Mouse (Mus musculus) cerebellum, adult 11-12 months (tissue): Measurements from ENCODE around the gene Aco1.
A peak's percentile ranks its signal among the peaks of the same experiment; 100 is the strongest.
"Not testable (repeated sequence)": the region's sequence is repeated elsewhere in the genome, so short reads cannot be mapped to it uniquely, and the experiment has no call there.

Experiments used
- DNase-seq: peaks from one replicate; pipeline ENCODE4 v3.0.0; 2022

Aco1 gene

DNA sequence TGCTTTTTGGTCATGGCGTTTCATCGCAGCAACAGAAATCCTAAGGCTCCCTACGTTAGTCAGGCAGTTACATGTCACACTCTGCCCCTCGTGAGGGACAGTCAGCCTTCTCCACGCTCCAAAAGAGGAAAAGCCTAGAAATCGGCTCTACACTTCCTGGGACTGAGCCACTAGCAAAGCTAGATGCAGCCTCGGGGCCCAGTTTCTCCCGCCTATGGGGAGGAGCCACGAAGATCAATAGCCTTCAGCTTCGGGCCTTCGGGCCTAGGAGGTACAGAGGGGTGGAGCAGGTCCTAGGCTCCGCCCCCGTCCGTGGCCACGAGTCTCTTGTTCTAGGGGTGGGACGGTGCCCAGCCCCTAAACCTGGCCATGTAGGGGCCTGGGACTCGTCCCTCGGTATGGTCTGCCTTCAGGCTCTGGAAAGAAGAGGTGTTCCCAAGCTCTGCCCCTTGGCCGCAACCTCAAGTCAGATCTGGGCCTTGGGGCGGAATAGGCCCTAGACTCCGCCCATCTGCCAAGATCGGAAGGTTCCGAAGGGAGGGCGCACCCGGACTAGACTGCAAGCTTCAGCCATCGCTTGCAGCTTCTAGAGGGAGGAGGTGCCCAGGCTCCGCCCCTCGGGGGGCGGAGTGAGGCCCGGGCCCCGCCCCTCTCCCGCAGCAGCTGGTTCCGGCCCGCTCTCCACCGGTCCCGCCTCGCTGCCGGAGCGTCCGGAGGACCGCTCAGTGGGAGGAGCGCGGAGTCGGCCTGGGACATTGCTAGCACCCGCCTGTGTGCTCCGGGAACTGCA is at the start of gene Aco1:
Gene Aco1, plus strand, starts transcription at position 339 of the 790 bp plus-strand sequence.
- peak; percentile 98 for DNase-seq

DNA sequence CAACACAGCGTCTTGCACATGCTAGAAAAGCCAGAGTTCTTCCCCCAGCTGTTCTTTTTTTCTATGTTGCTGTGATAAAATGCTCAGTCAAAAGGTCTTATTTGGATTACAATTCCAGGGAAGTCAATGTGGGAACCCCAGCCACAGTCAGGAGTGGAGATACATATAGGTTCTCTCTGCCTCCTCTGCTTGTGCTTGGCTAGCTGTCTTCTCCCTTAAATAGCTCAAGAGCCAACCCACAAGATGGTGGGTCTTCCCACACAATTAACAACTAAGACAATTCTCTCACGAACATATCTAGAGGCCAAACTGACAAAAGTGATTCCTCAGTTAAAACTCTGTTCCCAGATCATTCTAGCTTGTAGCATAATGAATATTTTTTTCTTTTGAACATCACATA is 47.9 kb upstream of the Aco1 start:
- DNase-seq = no peak

DNA sequence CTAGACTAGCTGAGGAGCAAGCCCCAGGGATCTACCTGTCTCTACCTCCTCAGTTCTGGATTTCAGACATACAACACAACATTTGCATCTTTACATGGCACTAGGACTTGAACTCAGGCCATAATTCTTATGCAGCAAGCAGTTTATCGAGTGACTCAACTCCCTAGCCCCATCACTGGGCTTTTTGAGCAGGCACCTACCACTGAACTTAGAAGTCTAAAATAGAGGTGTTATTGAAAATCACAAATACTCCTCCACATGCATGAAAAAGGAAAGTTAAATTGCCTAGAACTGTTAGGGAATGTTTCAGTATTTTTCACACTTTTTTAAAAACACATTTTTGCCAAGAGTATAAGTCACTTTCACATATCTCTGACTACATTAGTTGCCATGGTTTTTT is 39.9 kb upstream of the Aco1 start:
- DNase-seq = no peak

DNA sequence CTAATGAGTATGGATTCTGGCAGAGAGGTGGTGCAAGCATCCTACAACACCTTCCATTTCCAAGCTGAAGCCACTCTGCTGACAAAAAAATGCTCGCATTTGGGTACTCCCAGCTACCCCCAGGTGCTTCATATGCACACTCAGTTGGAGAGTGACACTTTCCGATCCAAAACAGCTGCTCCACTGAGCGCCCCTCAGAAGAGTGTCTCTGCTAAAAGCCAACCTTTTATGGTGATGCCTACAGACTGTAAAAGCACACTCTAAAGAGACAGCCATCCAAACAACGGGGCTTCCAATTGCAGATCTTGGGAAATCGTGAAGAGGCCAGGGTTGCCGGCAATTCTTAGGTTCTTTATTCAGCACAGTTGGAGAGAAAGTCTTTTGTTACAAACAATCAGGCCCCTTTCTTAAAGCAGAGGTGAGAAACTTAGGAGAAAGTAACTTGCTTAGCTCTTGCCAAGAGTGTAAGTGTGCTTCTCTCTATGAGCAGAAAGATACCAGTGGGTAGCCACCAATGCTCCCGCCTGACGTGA is 36.8 kb upstream of the Aco1 start:
- no peak for DNase-seq

DNA sequence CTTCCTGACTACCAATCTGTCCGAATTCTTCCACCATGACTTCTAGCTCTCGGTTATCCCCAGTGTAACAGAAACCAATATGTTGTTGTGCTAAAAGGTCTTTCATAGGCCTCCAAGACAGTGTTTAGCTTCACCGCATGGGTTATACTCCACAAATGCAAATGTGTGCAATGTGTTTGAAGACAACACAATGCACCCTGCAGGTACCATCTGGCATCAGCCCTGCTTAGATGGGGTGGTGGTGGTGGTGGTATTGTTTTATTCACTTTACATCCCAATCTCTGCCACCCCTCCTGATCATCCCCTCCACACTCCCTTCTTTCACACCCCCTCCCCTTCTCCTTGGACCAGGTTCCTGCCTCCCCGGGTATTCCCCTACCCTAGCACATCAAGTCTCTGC is 34.9 kb upstream of the Aco1 start:
- DNase-seq = no peak

DNA sequence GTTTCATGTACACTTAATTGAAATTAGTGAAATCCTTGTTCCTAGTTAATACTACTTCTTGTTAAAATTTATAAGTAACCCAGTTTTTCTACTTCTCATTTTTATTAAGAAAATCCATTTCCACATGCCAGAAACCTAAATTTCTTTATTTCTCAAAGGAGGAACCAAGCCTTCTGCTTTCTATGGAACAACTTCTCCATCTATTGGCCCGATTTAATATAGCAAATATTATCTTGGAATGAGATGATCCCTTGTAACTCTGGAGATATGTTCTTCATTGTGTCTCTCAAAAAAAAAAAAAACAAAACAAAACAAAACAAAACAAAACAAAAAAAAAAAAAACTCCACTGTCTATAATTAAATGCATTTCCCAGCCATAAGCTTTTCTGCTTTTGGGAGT is 29.7 kb upstream of the Aco1 start:
- DNase-seq = no peak

DNA sequence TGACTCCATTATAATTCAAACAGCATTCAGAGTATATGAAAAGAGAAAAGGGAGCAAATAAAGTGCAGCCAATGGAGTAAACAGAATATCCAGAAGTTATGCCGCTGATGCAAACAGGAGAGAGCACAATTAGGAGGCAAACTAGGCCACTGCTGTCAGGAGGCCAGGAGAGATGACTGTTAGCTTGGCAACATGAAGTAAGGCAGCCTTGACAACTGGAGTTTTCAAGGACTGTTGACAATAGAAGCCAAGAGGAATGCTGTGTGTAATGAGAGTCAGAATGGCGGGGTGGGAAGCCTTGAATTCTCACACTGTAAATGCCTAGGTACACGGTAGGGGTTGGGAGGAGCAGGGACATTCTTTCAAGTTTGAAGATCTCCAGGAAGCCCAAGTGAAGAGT is 21.7 kb upstream of the Aco1 start:
- no peak for DNase-seq

DNA sequence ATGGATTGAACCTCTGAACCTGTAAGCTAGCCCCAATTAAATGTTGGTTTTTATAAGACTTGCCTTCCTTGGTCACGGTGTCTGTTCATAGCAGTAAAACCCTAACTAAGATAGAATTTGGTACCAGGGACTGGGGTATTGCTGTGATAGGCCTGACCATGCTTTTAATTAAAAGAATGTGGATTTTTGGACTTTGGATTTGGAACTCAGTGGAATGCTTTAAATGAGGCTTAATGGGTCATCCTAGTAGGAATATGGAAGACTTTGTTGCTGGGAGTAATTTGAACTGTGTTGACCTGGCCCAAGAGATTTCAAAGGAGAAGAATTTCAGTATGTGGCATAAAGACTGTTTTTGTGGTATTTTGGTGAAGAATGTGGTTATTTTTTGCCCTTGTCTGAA is 20.6 kb upstream of the Aco1 start:
- not testable (repeated sequence) for DNase-seq

DNA sequence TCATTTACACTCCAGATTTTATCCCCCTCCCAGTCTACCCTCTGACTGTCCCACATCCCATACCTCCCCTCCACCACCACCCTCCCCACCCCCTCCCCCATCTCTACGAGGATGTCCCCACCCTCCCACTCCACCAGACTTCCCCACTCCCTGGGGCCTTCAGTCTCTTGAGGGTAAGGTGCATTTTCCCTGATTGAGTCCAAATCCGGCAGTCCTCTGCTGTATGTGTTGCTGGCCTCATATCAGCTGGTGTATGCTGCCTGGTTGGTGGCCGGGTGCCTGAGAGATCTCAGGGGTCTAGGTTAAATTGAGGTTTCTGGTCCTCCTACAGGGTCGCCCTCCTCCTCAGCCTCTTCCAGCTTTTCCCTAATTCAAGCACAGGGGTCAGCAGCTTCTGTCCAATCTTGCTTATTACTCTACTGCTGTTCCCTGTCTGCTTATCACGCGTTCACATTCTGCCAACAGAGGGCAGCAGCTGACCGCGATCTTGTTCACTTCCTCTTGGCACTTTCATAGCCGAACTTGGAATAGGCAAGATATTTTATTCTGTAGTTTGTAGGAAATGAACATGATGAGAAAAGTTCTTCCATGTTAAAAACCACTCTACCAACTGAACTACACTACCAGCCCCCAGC is 8.3 kb upstream of the Aco1 start:
- DNase-seq = peak; percentile 46

DNA sequence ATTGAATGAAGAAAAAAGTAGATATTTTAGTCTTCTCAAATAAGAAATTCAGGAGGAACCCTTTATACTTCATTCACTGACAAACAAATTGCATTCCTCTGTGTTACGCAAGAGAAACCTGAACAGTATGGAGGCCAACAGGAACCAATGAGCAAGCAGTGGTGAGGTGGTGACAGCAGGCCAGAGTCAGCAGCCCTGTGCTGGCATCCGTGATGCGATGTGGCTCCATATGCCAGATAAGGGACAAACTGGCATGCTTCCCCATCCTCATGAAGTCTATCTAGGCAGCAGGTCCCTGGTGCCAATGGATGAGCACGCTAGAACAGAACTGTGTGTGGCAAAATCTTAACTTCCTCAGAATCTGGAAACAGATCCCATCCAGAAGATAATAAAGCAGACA is 6.4 kb upstream of the Aco1 start:
- no peak for DNase-seq

DNA sequence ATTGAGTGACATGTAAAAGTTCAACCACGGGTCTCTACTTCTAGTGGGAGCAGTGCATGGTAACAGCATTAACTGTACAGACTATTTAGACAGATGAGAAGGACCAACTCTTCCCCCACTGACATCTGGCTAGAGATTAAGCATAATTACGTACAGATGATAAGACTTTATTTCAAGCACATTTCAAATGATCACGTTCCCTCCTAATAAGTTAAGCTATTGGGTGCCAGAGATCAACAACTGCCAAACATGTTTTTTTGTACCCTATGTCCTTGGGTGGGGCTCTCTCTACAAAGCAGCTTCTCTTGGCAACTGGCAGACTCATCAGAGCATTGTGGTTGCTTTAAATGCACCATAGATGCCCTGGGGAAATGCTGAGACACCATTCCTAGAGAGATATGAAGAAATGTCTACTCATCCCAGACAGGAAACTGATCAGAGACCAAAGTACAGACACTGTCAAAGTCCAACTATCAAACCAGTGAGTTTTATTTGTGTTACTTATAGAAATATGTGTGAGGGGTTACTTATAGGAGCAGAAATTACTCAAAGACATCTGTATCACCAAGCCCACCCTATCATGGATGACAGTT is 3.1 kb upstream of the Aco1 start:
- DNase-seq = no peak

DNA sequence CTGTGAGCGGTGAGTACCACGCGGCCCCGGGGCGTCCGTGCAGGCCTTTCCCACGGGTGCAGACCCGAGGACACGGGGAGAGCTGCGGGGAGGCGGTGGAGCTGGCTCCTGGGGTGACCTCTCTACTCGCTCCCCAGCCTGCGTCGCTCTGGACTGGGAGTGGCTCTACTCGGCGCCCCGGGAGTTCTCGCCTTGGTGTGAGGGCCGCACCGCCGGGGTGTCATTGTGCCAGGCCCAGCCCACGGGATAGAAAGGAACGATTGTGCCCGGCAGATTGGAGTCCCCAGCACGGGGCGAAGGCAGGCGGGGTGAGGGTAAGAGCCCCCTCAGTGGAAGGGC is 621 bp downstream of the Aco1 start:
- no peak for DNase-seq

DNA sequence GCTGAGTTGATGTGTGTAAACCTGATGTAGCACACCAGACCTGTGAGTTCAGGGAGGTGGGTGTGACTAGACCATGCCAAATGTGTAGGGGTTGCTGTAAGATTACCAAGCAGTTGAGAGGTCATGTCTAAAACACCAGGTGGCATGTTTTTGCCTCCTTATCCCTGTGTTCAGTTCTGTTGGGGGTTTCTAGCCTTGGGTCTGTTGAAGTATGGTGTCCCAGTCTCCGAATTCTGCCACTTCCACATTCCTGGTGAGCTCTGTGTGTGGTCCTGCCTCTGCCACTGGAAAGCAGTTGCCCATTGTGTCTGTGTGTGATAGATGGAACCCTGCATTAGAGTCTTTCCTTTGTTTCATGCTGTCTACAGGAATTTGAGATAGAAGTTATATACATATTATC is 1.7 kb downstream of the Aco1 start:
- peak; percentile 21 for DNase-seq

DNA sequence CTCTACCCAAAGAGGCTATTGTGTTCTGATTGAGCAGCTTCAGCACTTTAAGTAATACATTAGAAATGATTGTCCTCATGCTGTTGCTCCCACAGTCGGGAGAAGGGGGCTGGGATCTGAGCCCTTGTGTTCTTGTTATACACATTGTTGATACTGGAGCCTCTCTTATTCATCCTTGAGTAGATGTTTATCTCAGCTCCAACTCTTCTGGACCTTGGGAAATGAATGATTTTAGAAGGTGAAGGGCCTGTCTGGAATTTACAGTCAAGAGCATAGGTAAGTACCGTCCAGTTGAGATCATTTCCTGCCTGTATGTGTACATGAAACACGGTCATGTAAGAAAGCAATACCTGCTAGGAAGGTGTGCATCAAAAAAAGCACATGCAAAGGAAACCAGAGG is 2.1 kb downstream of the Aco1 start:
- no peak for DNase-seq

DNA sequence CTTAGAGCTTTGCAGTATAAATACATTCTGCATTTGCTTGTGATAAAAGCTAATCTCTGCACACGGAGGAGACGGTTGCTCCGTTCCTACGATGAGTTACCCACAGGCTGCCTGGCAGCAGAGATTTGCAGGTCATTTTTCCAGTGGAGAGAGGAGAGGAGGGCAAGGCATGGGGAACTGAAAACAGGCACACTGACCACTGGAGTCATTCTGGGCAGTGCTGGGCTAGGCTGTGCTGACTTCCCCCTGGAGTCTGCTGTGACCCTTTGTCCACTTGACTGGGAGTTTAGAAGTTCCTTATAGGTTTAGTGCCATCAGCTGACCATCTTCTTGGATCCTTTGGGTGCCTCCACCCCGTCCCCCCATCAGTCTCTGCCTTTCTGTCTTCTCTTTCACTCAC is 5.4 kb downstream of the Aco1 start:
- DNase-seq = no peak

DNA sequence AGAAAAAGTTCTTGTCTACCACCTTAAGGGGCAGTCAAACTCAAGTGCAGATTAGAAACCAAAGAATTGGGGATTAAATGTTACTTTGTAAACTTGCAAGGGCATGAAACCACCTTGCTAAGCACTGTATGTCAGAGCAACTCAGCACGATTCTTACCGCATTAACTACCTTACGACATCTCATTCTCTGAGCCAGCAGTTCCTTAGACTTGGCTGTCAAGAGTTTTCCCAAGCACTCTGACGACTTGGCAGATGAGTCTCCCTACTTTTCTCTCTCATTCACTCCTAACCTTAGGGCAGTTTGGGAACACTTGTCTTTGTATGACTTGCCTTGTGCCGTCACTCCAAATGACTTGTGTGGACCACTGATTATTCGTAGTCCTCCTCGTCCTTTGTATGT is 7.2 kb downstream of the Aco1 start:
- DNase-seq = no peak

DNA sequence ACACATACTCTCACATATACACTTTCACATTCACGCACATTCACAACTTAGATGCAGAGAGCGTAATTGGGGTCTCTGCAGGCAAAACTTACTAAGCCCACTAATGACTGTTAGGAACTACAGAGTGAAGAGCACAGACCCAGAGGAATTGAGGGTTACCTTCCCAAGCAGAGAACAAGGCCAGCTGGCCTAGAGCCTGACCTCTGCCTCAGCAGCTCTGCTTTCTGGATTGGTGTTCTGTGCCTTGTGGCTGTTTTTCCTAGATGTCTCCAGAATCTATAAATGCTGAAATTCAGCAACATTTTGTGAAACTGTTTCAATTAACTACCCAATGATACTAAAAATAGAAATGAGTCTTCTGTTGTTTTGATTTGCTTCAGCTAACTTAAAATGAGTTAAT is 9.9 kb downstream of the Aco1 start:
- DNase-seq = no peak

DNA sequence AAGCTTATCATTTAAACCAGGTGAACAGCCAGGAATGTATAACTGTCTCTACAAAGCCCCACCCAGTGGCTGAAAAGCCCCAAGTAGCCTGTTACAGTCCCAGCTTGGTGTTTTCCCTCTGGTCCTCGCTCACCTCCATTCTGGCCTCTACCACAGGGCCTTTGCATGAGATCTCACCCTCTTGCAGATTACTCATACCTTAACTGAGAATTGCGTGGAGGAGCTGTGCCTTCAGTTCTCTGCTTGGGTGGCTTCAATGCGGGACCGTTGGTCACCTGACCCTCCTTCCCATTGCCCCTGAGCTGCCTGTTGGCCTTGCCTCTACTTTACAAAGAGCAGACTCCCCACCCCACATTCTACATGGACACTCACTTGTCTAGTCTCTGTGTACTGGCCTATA is 10.6 kb downstream of the Aco1 start:
- no peak for DNase-seq

DNA sequence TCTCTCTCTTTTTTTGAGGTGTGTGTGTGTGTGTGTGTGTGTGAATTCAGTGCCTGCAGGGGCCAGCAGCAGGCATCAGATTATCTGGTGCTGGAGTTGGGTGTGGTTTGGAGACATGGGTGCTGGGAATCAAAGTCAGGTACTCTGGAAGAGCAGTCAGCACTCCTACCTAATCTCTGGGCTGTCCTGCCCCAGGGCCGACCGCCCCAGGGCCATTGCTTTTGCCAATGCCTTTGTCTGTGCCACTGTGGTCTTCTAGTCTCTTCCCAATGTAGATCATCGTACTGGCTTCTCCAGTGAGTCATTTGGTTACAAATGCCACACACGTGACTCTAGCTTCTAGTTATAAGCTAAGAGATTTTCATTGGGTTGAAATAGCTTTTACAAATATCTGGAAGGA is 11.9 kb downstream of the Aco1 start:
- no peak for DNase-seq

DNA sequence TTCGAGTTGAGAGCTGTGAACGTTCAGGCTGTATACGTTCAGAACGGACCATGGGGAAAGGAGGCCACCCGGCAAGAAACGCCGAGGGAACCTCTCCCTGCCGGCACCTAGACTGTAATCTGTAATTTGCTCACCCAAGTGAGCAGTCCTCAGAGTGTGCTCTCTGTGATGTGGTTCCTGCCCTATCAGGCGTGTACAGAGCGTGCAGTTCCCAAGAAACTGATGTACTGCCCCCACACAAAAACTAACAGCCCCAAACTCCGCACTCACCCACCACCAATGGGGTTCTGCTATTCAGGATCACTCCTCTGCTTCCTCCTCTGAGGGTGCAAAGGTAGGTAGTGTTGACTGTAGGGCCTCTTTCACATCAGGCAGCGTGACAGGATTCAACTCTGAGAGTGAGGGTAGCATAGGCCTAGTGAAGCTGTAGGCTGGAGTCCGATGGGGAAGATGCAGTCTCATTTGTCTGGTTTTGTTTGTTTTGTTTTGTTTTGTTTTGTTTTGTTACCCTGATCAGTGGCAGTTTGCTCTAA is 12.7 kb downstream of the Aco1 start:
- DNase-seq = no peak

DNA sequence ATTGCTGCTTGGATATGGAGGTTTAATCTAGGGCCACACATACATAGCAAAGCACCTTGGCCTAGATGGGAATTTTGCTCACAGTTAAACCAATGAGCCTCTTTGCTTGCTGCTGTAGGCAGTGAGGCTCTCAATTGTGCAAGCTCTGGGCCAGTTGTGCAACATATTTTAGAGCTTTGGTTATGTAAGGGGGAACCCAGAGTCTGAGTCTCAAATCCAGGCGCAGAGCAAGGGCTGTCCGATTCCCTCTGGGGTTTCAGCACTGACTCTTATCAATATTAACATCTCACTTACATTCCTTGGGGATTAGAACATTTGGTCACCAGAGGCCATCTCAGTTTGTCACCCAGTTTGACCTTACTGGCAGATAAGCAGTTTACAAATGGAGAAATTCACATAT is 13.3 kb downstream of the Aco1 start:
- DNase-seq = no peak

DNA sequence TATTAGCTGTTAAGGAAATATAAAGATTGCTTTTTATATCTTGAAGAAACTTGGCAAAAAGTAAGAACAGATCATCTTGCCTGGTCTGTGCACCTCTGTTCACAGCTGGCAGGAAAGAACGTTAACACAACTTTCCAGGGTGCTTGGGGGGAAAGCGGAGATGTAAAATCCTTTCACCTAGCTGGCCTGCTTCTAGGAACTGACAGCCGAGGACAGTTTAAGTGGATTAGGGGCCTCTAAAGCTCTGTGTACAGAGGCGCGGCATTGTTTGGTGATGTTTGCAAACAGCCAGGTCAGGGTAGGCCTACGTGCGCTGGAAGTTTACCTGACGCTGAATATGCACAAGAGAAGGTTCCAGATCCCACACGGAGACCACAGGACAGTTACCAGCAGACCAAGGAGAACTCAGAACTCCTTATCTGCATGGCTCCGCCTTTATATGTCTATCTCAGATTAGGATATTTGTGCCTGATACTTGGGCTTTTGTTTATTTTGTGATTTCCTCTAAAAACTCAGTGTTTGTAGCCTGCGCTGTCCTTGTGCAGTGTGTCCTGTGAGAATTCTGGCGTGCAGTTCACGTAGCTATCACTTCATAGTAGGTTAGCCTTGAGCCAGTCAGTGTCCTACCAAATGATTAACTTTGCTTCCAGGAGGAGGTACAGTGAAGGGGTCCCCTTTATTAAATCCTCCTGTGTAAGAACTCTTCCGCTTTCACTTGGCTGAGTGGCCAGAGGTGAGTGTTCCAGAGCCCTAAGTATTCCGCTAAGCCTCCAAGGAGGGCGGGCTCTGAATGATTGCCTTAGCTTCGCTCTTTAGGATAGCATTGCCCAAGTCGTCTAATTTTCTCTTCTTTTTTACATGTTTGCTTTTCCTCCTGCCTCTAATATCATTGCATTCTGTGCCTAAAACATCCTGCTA is 14.0 kb downstream of the Aco1 start:
- DNase-seq = no peak
